Mouse (Mus musculus): ENCODE measurements around the gene Pqbp1. TPM values are rescaled to one million over a fixed set of nuclear protein-coding genes. Genes with fewer than 3 reads are reported as not detected.
"Not testable (repeated sequence)": the region's sequence is repeated elsewhere in the genome, so short reads cannot be mapped to it uniquely, and the experiment has no call there.

Gene Pqbp1
- total and polyA plus RNA-seq, 3 experiments = 94.3 to 119 (median 96.6) TPM

DNA sequence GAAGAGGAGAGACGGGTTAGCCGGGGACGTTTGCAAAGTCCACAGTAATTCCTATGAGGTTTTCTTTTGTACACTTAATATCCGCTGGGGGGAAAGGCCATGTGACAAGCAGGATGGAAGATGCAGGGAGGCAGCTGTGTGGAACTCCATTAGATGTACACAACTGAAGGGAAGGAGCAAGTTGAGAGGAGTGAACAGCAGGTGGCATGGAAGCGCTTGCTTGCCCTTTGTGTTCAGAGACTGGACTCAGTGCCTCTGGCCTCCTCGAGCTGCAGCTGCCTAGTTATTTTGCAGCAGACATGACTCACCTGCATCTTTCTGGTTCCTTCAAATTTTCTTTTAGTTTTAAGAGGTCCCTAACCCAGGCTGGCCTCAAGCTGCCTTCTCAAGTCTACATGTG lies 11.4 kb upstream of the Pqbp1 start:
- no peak for DNase-seq (ENCODE audit: extremely low read depth)
- H3K4me1 ChIP-seq (ENCODE audit: control insufficient read depth in 1 of 2, insufficient read depth in 2 of 2) = no peaks in the 10 kb centered on the region
- no peaks in the 10 kb centered on the region for H3K79me2 ChIP-seq (replicated peaks; ENCODE audit: control insufficient read depth, extremely low read depth, insufficient read depth, poor library complexity, severe bottlenecking)
- dilution Hi-C loops (cut with MboI; ENCODE audit: extremely low pct_ligation_motif_present, extremely low pct_unique_long_range_greater_than_20kb, low sequenced_read_pairs) = no loop called here
- no peak overlapping the region for H3K4me2 ChIP-seq (ENCODE audit: insufficient read depth, low read depth, poor library complexity, severe bottlenecking)
- peaks cover 10 to 19% of the 10 kb centered on the region in 2 experiments for H3K36me3 ChIP-seq (replicated peaks in 1 of 2; ENCODE audit: control insufficient read depth in 1 of 2, insufficient read depth in 1 of 2, low read length in 1 of 2)
- TF ChIP-seq ZMIZ1 (IDR thresholded peaks at IDR 0.05; ENCODE audit: low read depth, low read length) = no peak
- TF ChIP-seq CTCF (conservative IDR thresholded peaks at IDR 0.05 in 1 of 2, IDR thresholded peaks at IDR 0.05 in 1 of 2; ENCODE audit: low read depth in 2 of 2, low read length in 2 of 2) = peak in 1 of 2 experiments; percentile 9; a peak in 1 of 4 replicates
- H3K9me3 ChIP-seq (replicated peaks; ENCODE audit: low read length) = no peaks in the 10 kb centered on the region
- H3K27me3 ChIP-seq (replicated peaks) = no peaks in the 10 kb centered on the region
- H3K27ac ChIP-seq (ENCODE audit: insufficient read depth, low read depth) = no peak overlapping the region
- no peak overlapping the region for H3K9ac ChIP-seq (ENCODE audit: insufficient read depth, low read depth)
- in situ Hi-C loops (cut with MboI; ENCODE audit: low pct_ligation_motif_present, low pct_unique_long_range_greater_than_20kb, low sequenced_read_pairs) = loop anchor here (5.0 to 25.0 kb wide), 2 partner anchors 107 to 202 kb away; partner anchors contain the start of gene Glod5
- H3K4me3 ChIP-seq (replicated peaks in 1 of 3; ENCODE audit: low read depth in 2 of 3, low read length in 2 of 3, poor library complexity in 1 of 3) = no peak overlapping the region

DNA sequence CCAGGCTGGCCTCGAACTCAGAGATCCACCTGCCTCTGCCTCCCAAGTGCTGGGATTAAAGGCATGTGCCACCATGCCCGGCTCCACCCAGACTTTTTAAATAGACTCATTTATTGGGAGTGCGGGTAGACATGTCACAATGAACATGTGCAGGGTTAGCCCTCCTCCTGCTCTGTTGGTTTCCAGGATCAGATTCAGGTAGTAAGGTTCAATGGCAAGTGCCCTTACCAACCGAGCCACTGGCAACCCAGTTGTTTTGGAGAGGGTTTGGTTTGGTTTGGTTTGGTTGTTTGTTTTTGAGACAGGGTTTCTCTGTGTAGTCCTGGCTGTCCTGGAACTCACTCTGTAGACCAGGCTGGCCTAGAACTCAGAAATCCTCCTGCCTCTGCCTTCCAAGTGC lies 10.2 kb upstream of the Pqbp1 start, which contains the start of gene Gm10490:
Gene Gm10490 (plus strand): TSS at position 301 of the 400 bp plus-strand sequence.
- dilution Hi-C loops (cut with MboI; ENCODE audit: extremely low pct_ligation_motif_present, extremely low pct_unique_long_range_greater_than_20kb, low sequenced_read_pairs); H3K79me2 ChIP-seq (replicated peaks; ENCODE audit: control insufficient read depth, extremely low read depth, insufficient read depth, poor library complexity, severe bottlenecking); DNase-seq (ENCODE audit: extremely low read depth); H3K4me1 ChIP-seq (ENCODE audit: control insufficient read depth in 1 of 2, insufficient read depth in 2 of 2); H3K4me2 ChIP-seq (ENCODE audit: insufficient read depth, low read depth, poor library complexity, severe bottlenecking); H3K27ac ChIP-seq (ENCODE audit: insufficient read depth, low read depth); H3K27me3 ChIP-seq (replicated peaks); H3K9me3 ChIP-seq (replicated peaks; ENCODE audit: low read length); H3K4me3 ChIP-seq (replicated peaks in 1 of 3; ENCODE audit: low read depth in 2 of 3, low read length in 2 of 3, poor library complexity in 1 of 3); H3K9ac ChIP-seq (ENCODE audit: insufficient read depth, low read depth): not testable (repeated sequence)
- in situ Hi-C loops (cut with MboI; ENCODE audit: low pct_ligation_motif_present, low pct_unique_long_range_greater_than_20kb, low sequenced_read_pairs) = loop anchor here (25.0 kb wide), 1 partner anchor 203 kb away; no protein-coding TSS in a partner anchor
- peaks cover 10 to 23% of the 10 kb centered on the region in 2 experiments for H3K36me3 ChIP-seq (replicated peaks in 1 of 2; ENCODE audit: control insufficient read depth in 1 of 2, insufficient read depth in 1 of 2, low read length in 1 of 2)

- Histone ChIP-seq H3K79me2 (replicated peaks; ENCODE audit: control insufficient read depth, extremely low read depth, insufficient read depth, poor library complexity, severe bottlenecking) (no peaks in the 10 kb centered on the region), H3K4me2 (ENCODE audit: insufficient read depth, low read depth, poor library complexity, severe bottlenecking) (no peak within 1 kb of the TSS), H3K4me1 (ENCODE audit: control insufficient read depth in 1 of 2, insufficient read depth in 2 of 2) (no peaks in the 10 kb centered on the region), H3K36me3 (replicated peaks in 1 of 2; ENCODE audit: control insufficient read depth in 1 of 2, insufficient read depth in 1 of 2, low read length in 1 of 2) (peaks cover 14 to 31% of the 10 kb centered on the region in 2 experiments), H3K27ac (ENCODE audit: insufficient read depth, low read depth) (no peak within 1 kb of the TSS), H3K27me3 (replicated peaks) (no peaks in the 10 kb centered on the region), H3K9ac (ENCODE audit: insufficient read depth, low read depth) (no peak within 1 kb of the TSS), H3K4me3 (replicated peaks in 1 of 3; ENCODE audit: low read depth in 2 of 3, low read length in 2 of 3, poor library complexity in 1 of 3) (no peak within 1 kb of the TSS), H3K9me3 (replicated peaks; ENCODE audit: low read length) (no peaks in the 10 kb centered on the region)
- no peak for TF ChIP-seq POLR2AphosphoS2 (IDR thresholded peaks at IDR 0.05; ENCODE audit: low read depth, low read length)
- TF ChIP-seq E2F4 (IDR thresholded peaks at IDR 0.05; ENCODE audit: insufficient replicate concordance, low read depth, low read length) = no peak
- no peak for TF ChIP-seq USF1 (IDR thresholded peaks at IDR 0.05; ENCODE audit: low read depth, low read length)
- TF ChIP-seq CHD1 (IDR thresholded peaks at IDR 0.05; ENCODE audit: low read depth, low read length) = no peak
- TF ChIP-seq ZMIZ1 (IDR thresholded peaks at IDR 0.05; ENCODE audit: low read depth, low read length) = no peak
- no peak for TF ChIP-seq TCF12 (IDR thresholded peaks at IDR 0.05; ENCODE audit: low read depth, low read length)
- TF ChIP-seq USF2 (conservative IDR thresholded peaks at IDR 0.05; ENCODE audit: low read depth, low read length) = no peak
- no peak for TF ChIP-seq GABPA (IDR thresholded peaks at IDR 0.05; ENCODE audit: insufficient replicate concordance, low read depth, low read length)
- TF ChIP-seq ZKSCAN1 (IDR thresholded peaks at IDR 0.05; ENCODE audit: borderline replicate concordance, low read depth, low read length) = no peak
- no peak for TF ChIP-seq ZC3H11A (IDR thresholded peaks at IDR 0.05; ENCODE audit: low read depth, low read length)
- TF ChIP-seq MXI1 (IDR thresholded peaks at IDR 0.05; ENCODE audit: low read depth, low read length) = no peak
- no peak for TF ChIP-seq NRF1 (IDR thresholded peaks at IDR 0.05; ENCODE audit: low read depth, low read length)
- TF ChIP-seq ELF1 (IDR thresholded peaks at IDR 0.05; ENCODE audit: low read depth, low read length) = no peak
- TF ChIP-seq TBP (conservative IDR thresholded peaks at IDR 0.05; ENCODE audit: low read depth, low read length) = no peak
- TF ChIP-seq SMC3 (IDR thresholded peaks at IDR 0.05; ENCODE audit: low read depth, low read length) = no peak
- TF ChIP-seq PAX5 (IDR thresholded peaks at IDR 0.05; ENCODE audit: low read length) = no peak
- no peak for DNase-seq (ENCODE audit: extremely low read depth)
- in situ Hi-C loops (cut with MboI; ENCODE audit: low pct_ligation_motif_present, low pct_unique_long_range_greater_than_20kb, low sequenced_read_pairs) = loop anchor here (25.0 kb wide), 1 partner anchor 205 kb away; no protein-coding TSS in a partner anchor
- dilution Hi-C loops (cut with MboI; ENCODE audit: extremely low pct_ligation_motif_present, extremely low pct_unique_long_range_greater_than_20kb, low sequenced_read_pairs) = no loop called here
Observed at GRCm38 (mm10) chrX:7907735-7908134, 8.7 kb upstream of the Pqbp1 start, which contains the start of gene Gm10491. Gene Gm10491, minus strand, starts transcription at chrX:7907835.

All from CH12.LX (cell line).